Mouse (Mus musculus) liver, adult 2 months (tissue): ENCODE measurements at regions not wholly inside any gene's neighbourhood (a gene's known extent, or its start where the extent isn't known, plus 50 kb on each side); places are given as distances from the start of the nearest gene placed in this dataset.

Experiments used
- CTCF ChIP-seq: fragments of 200-500 bp; IDR thresholded peaks from 2 replicates; pipeline ENCODE4 v1.5.1; 2011; ENCODE audit warnings: low read depth, low read length, control low read depth
- POLR2A ChIP-seq: fragments of 200-500 bp; IDR thresholded peaks from 2 replicates; pipeline ENCODE4 v1.6.1; 2011; ENCODE audit warnings: low read length, control low read depth; ENCODE audit not compliant: insufficient read depth; ENCODE audit errors: extremely low read depth

- TF ChIP-seq POLR2A (no peak), CTCF (no peak)
Observed at GRCm38 (mm10) chr9:13937301-13937700, 109.8 kb downstream of the Fam76b start.
